Mouse (Mus musculus) heart, adult 2 months (tissue): ENCODE data around the gene Fgfr2. TPM values are rescaled to one million over a fixed set of nuclear protein-coding genes. Genes with fewer than 3 reads are reported as not detected.

Source experiments
- DNase-seq, 2 experiments: peaks; one replicate each; pipeline ENCODE4 v3.0.0; 2021
- H3K27ac ChIP-seq: fragments of 200-600 bp; 2 replicates; pipeline ENCODE4 v1.8.1; 2022
- H3K27me3 ChIP-seq: fragments of 200-500 bp; 2 replicates; pipeline ENCODE4 v1.6.1; 2012; ENCODE audit warnings: mild to moderate bottlenecking, low read length, inconsistent platforms, mixed read lengths; ENCODE audit not compliant: control insufficient read depth, insufficient read depth
- H3K36me3 ChIP-seq: fragments of 200-500 bp; 2 replicates; pipeline ENCODE4 v1.6.1; 2012; ENCODE audit warnings: low read length, inconsistent platforms; ENCODE audit not compliant: control insufficient read depth, insufficient read depth
- H3K4me1 ChIP-seq: fragments of 200-500 bp; 2 replicates; pipeline ENCODE4 v1.6.1; 2011; ENCODE audit warnings: low read length; ENCODE audit not compliant: control insufficient read depth, insufficient read depth
- H3K4me3 ChIP-seq: fragments of 200-600 bp; 2 replicates; pipeline ENCODE4 v1.8.1; 2022
- H3K79me2 ChIP-seq: fragments of 200-500 bp; replicated peaks from 2 replicates; pipeline ENCODE4 v1.6.1; 2012; ENCODE audit warnings: mild to moderate bottlenecking, inconsistent platforms, low read length, moderate library complexity, mixed read lengths; ENCODE audit not compliant: control insufficient read depth, insufficient read depth
- H3K9ac ChIP-seq: fragments of 200-500 bp; 2 replicates; pipeline ENCODE4 v1.6.1; 2012; ENCODE audit warnings: low read depth, mild to moderate bottlenecking, control low read depth, inconsistent platforms, low read length, mixed read lengths
- CTCF ChIP-seq: fragments of 200-600 bp; IDR thresholded peaks from 2 replicates; pipeline ENCODE4 v1.8.1; 2022; ENCODE audit warnings: antibody characterized with exemption, mild to moderate bottlenecking, moderate library complexity
- EP300 ChIP-seq: fragments of 200-500 bp; IDR thresholded peaks from 2 replicates; pipeline ENCODE4 v1.6.1; 2011; ENCODE audit warnings: low read depth, low read length, control low read depth; ENCODE audit not compliant: insufficient read depth
- POLR2A ChIP-seq: fragments of 200-500 bp; IDR thresholded peaks from 2 replicates; pipeline ENCODE4 v1.6.1; 2011; ENCODE audit warnings: mild to moderate bottlenecking, low read depth, low read length, control low read depth; ENCODE audit not compliant: insufficient read depth
- WGBS: fragments of 180-500 bp; shearing (Covaris S2); methylation state at CpG from one replicate; pipeline ENCODE4 v1.1.7; 2018; 5-methylcytosine and 5-hydroxymethylcytosine counted together
- intact Hi-C: fragments of 180-260 bp; cut with DNase I; formaldehyde crosslinking; loops from one replicate; pipeline ENCODE4 v1.15.1; 2025
- polyA plus RNA-seq: library from polyadenylated mRNA; depleted of rRNA; stranded (reverse); fragments of >200 nt; gene quantifications from 2 replicates; pipeline ENCODE4 v1.2.3, GENCODE M21; 2012
- total RNA-seq, 2 experiments: library from RNA; stranded (reverse); gene quantifications; 2 replicates each; pipeline ENCODE4 v1.2.3; 2021

Gene Fgfr2
- total and polyA plus RNA-seq, 3 experiments, result 1.1 to 2.0 (median 1.3) TPM

- intact Hi-C loops, result no loop called here
- H3K4me1 ChIP-seq, result peaks cover 18% of the 10 kb centered on the region
- no peaks in the 10 kb centered on the region for H3K79me2 ChIP-seq
- WGBS, result 77% methylated on average over 3 of the region's 3 CpGs
- no peak overlapping the region for H3K9ac ChIP-seq
- no peaks in the 10 kb centered on the region for H3K36me3 ChIP-seq
- H3K27me3 ChIP-seq, result no peaks in the 10 kb centered on the region
- no peak for TF ChIP-seq POLR2A
- TF ChIP-seq CTCF, result no peak
- no peak for TF ChIP-seq EP300
- no peak for DNase-seq
- H3K4me3 ChIP-seq, result no peak overlapping the region
- peak overlapping the region; percentile 54; the same call in 1 of the 2 replicates for H3K27ac ChIP-seq
Measured at GRCm38 (mm10) chr7:132682901-132683300, 440.2 kb downstream of the Fgfr2 start.

GRCm38 (mm10) chr7:132682336-132682735, 440.8 kb downstream of the Fgfr2 start:
- H3K27me3 ChIP-seq, result no peaks in the 10 kb centered on the region
- TF ChIP-seq POLR2A (no peak), CTCF (no peak), EP300 (no peak)
- H3K4me1 ChIP-seq, result peaks cover 14% of the 10 kb centered on the region
- no peak overlapping the region for H3K27ac ChIP-seq
- DNase-seq, result no peak
- H3K79me2 ChIP-seq, result no peaks in the 10 kb centered on the region
- H3K4me3 ChIP-seq, result no peak overlapping the region
- no peaks in the 10 kb centered on the region for H3K36me3 ChIP-seq
- H3K9ac ChIP-seq, result no peak overlapping the region
- intact Hi-C loops, result no loop called here
- WGBS, result 100% methylated on average over 3 of the region's 3 CpGs

GRCm38 (mm10) chr7:132681831-132682230, 441.3 kb downstream of the Fgfr2 start:
- intact Hi-C loops, result no loop called here
- H3K4me3 ChIP-seq, result no peak overlapping the region
- H3K27ac ChIP-seq, result no peak overlapping the region; the same call in 1 of the 2 replicates
- WGBS, result 92% methylated on average over 1 of the region's 1 CpGs
- no peaks in the 10 kb centered on the region for H3K36me3 ChIP-seq
- DNase-seq, result no peak
- TF ChIP-seq CTCF, result no peak
- TF ChIP-seq POLR2A, result no peak
- no peak for TF ChIP-seq EP300
- no peak overlapping the region for H3K9ac ChIP-seq
- peaks cover 14% of the 10 kb centered on the region for H3K4me1 ChIP-seq
- no peaks in the 10 kb centered on the region for H3K79me2 ChIP-seq
- H3K27me3 ChIP-seq, result no peaks in the 10 kb centered on the region

- Histone ChIP-seq H3K27me3 (no peaks in the 10 kb centered on the region), H3K79me2 (no peaks in the 10 kb centered on the region), H3K9ac (no peak overlapping the region), H3K27ac (no peak overlapping the region), H3K36me3 (no peaks in the 10 kb centered on the region), H3K4me3 (no peak overlapping the region), H3K4me1 (peaks cover 11% of the 10 kb centered on the region)
- TF ChIP-seq CTCF (no peak), POLR2A (no peak), EP300 (0 out of 2 replicates have a peak, but pooled peaks have one; percentile 41)
- WGBS, result 62% methylated on average over 11 of the region's 11 CpGs
- peak in 1 of 2 experiments; percentile 57 for DNase-seq
- intact Hi-C loops, result no loop called here
Measured at GRCm38 (mm10) chr7:132681296-132681695, 441.9 kb downstream of the Fgfr2 start.

GRCm38 (mm10) chr7:132679549-132679948, 443.6 kb downstream of the Fgfr2 start:
- no peak overlapping the region for H3K27ac ChIP-seq
- DNase-seq, result no peak
- no peak for TF ChIP-seq EP300
- TF ChIP-seq CTCF, result no peak
- no peak for TF ChIP-seq POLR2A
- intact Hi-C loops, result no loop called here
- no peaks in the 10 kb centered on the region for H3K36me3 ChIP-seq
- H3K4me3 ChIP-seq, result no peak overlapping the region
- no peak overlapping the region for H3K9ac ChIP-seq
- H3K4me1 ChIP-seq, result peaks cover 12% of the 10 kb centered on the region
- 76% methylated on average over 6 of the region's 6 CpGs for WGBS
- H3K79me2 ChIP-seq, result no peaks in the 10 kb centered on the region
- H3K27me3 ChIP-seq, result no peaks in the 10 kb centered on the region

- intact Hi-C loops, result no loop called here
- H3K79me2 ChIP-seq, result no peaks in the 10 kb centered on the region
- H3K27ac ChIP-seq, result no peak overlapping the region
- H3K4me3 ChIP-seq, result no peak overlapping the region
- no peaks in the 10 kb centered on the region for H3K36me3 ChIP-seq
- 39% methylated on average over 4 of the region's 4 CpGs for WGBS
- H3K4me1 ChIP-seq, result peaks cover 15% of the 10 kb centered on the region
- no peak for DNase-seq
- TF ChIP-seq CTCF (no peak), POLR2A (no peak), EP300 (no peak)
- no peaks in the 10 kb centered on the region for H3K27me3 ChIP-seq
- no peak overlapping the region for H3K9ac ChIP-seq
Measured at GRCm38 (mm10) chr7:132679117-132679516, 444.0 kb downstream of the Fgfr2 start.
